In genomic region chr4:129765351-129765750, GRCm38 (mm10) we compare ENCODE assay signal across 23 mouse cellular contexts. TPM values are rescaled to one million over a fixed set of nuclear protein-coding genes. Genes with fewer than 3 reads are reported as not detected.
DNase-seq lines count a peak whose midpoint lies in the region; ATAC-seq and TF ChIP-seq lines count a peak whose summit lies in the region.
"Had no signal": no experiment of that assay in that cellular context is flagged by ENCODE, and none has a peak within 500 bp of the region (broad histone marks: within the 10 kb centered on the region; RNA-seq: fewer than 3 reads in every experiment).

No protein-coding gene starts in this region.

- 93% methylated on average over 3 of the region's 3 CpGs for WGBS in hindbrain, postnatal 0 days

- H3K27me3 ChIP-seq in hindbrain, postnatal 0 days (ENCODE audit: insufficient read depth, low read length), result no peaks in the 10 kb centered on the region
- H3K27me3 ChIP-seq: CH12.LX; embryonic facial prominence, embryonic 12.5 days; forebrain, embryonic 13.5 days; forebrain, embryonic 15.5 days; Patski had no signal

- no peaks in the 10 kb centered on the region for H3K9me3 ChIP-seq in hindbrain, postnatal 0 days (ENCODE audit: low read length)
- H3K9me3 ChIP-seq: embryonic facial prominence, embryonic 10.5 days; embryonic facial prominence, embryonic 12.5 days; forebrain, embryonic 13.5 days; forebrain, embryonic 15.5 days; G1E had no signal

- H3K4me1 ChIP-seq in hindbrain, postnatal 0 days (ENCODE audit: insufficient read depth, low read length), result no peaks in the 10 kb centered on the region
- H3K4me1 ChIP-seq: embryonic facial prominence, embryonic 12.5 days; forebrain, embryonic 13.5 days had no signal

- no peak overlapping the region for H3K27ac ChIP-seq in hindbrain, postnatal 0 days
- H3K27ac ChIP-seq: embryonic facial prominence, embryonic 10.5 days; embryonic facial prominence, embryonic 12.5 days; forebrain, embryonic 13.5 days; forebrain, embryonic 15.5 days had no signal

- no peak overlapping the region for H3K4me2 ChIP-seq in hindbrain, postnatal 0 days (ENCODE audit: low read depth, low read length)
- H3K4me2 ChIP-seq: embryonic facial prominence, embryonic 12.5 days; forebrain, embryonic 13.5 days; forebrain, embryonic 15.5 days had no signal

- peak; percentile 37 for DNase-seq in thymus, postnatal 0 days (ENCODE audit: low spot score)
- DNase-seq in thymus, postnatal 36 days, result no peak
- DNase-seq in T-cell, adult 2 months (ENCODE audit: low spot score), result peak; percentile 43
- peak; percentile 69 for DNase-seq in naive thymus-derived CD4-positive, alpha-beta T cell, adult 2 months (ENCODE audit: low read depth)
- DNase-seq in hindbrain, postnatal 0 days (ENCODE audit: low spot score), result no peak
- DNase-seq: adrenal gland, adult 2 months; adrenal gland, postnatal 10 days; adrenal gland, postnatal 25 days; B cell, adult 2 months; cerebellum, adult 11 months; cerebellum, adult 18-20 months; cerebellum, adult 8-10 months; cerebellum, adult 9-11 months; cerebellum, postnatal 14 days; forebrain, postnatal 0 days had no signal

- no peak for TF ChIP-seq CTCF in hindbrain, postnatal 0 days (IDR thresholded peaks at IDR 0.05; ENCODE audit: low read depth)

- no peak overlapping the region for H3K9ac ChIP-seq in hindbrain, postnatal 0 days (replicated peaks; ENCODE audit: low read length)
- H3K9ac ChIP-seq: embryonic facial prominence, embryonic 12.5 days; forebrain, embryonic 13.5 days; forebrain, embryonic 15.5 days; forebrain, postnatal 0 days had no signal

- H3K4me3 ChIP-seq in hindbrain, postnatal 0 days (ENCODE audit: low read length), result no peak overlapping the region
- H3K4me3 ChIP-seq: embryonic facial prominence, embryonic 10.5 days; embryonic facial prominence, embryonic 12.5 days; forebrain, embryonic 13.5 days; forebrain, embryonic 15.5 days had no signal

- no peaks in the 10 kb centered on the region for H3K36me3 ChIP-seq in hindbrain, postnatal 0 days (ENCODE audit: insufficient read depth, low read length)
- H3K36me3 ChIP-seq: embryonic facial prominence, embryonic 10.5 days; embryonic facial prominence, embryonic 12.5 days; forebrain, embryonic 15.5 days; G1E had no signal

- no peak for ATAC-seq in inflammation-experienced regulatory T-cells, adult 6 months
- no peak for ATAC-seq in hindbrain, postnatal 0 days
- ATAC-seq: forebrain, embryonic 13.5 days; forebrain, embryonic 15.5 days; forebrain, postnatal 0 days; Patski had no signal

RNA-seq across cellular contexts. Expression of gene Khdrbs1, which starts 23.2 kb away (rescaled TPM):
- 127 and 145 TPM in 2 replicates for polyA plus RNA-seq in thymus, postnatal 0 days (2015; fragmentation: Nextera tagmentation; extraction: Ambion mirVana)
- 10 to 100 TPM; 35.0 to 40.3 (median 39.9) TPM for polyA plus RNA-seq in inflammation-experienced regulatory T-cells, adult 6 months (2017; shearing (Covaris generic))
- total RNA-seq in hindbrain, postnatal 0 days (2014; rRNA removed), result 75.1 and 86.2 TPM in 2 replicates
- 85.7 and 86.5 TPM in 2 replicates for polyA plus RNA-seq in hindbrain, postnatal 0 days (2015; fragmentation: Nextera tagmentation; extraction: Ambion mirVana)

RNA-seq across cellular contexts. Expression of gene Ptp4a2, which starts 45.7 kb away (rescaled TPM):
- 526 and 559 TPM in 2 replicates for polyA plus RNA-seq in thymus, postnatal 0 days (2015; fragmentation: Nextera tagmentation; extraction: Ambion mirVana)
- 1,000 to 10,000 TPM; 1,860 to 2,586 (median 2,027) TPM for polyA plus RNA-seq in inflammation-experienced regulatory T-cells, adult 6 months (2017; shearing (Covaris generic))
- 83.5 and 91.7 TPM in 2 replicates for total RNA-seq in hindbrain, postnatal 0 days (2014; rRNA removed)
- polyA plus RNA-seq in hindbrain, postnatal 0 days (2015; fragmentation: Nextera tagmentation; extraction: Ambion mirVana), result 243 and 254 TPM in 2 replicates

Comparison
In these comparisons a context has a peak if more than half of its experiments do, and no peak if none do; other contexts are left out.
1. DNase-seq: peak in thymus, postnatal 0 days (single experiment), T-cell, adult 2 months (single experiment) and naive thymus-derived CD4-positive, alpha-beta T cell, adult 2 months (single experiment); none in thymus, postnatal 36 days (0 of 2) and hindbrain, postnatal 0 days (single experiment).